Mouse (Mus musculus) thymus, adult 2 months (tissue): Measurements from ENCODE around the gene Sltm.

Experiments used
- CTCF ChIP-seq: fragments of 200-500 bp; IDR thresholded peaks from 2 replicates; pipeline ENCODE4 v1.5.1; 2012; ENCODE audit warnings: mild to moderate bottlenecking, control low read depth, low read length, moderate library complexity, borderline replicate concordance; ENCODE audit not compliant: control insufficient read depth, poor library complexity, insufficient read depth; ENCODE audit errors: extremely low read depth
- POLR2A ChIP-seq: fragments of 200-500 bp; IDR thresholded peaks from 2 replicates; pipeline ENCODE4 v1.6.1; 2012; ENCODE audit warnings: mild to moderate bottlenecking, low read length, control low read depth, moderate library complexity; ENCODE audit not compliant: control insufficient read depth, poor library complexity, insufficient read depth; ENCODE audit errors: extremely low read depth

DNA sequence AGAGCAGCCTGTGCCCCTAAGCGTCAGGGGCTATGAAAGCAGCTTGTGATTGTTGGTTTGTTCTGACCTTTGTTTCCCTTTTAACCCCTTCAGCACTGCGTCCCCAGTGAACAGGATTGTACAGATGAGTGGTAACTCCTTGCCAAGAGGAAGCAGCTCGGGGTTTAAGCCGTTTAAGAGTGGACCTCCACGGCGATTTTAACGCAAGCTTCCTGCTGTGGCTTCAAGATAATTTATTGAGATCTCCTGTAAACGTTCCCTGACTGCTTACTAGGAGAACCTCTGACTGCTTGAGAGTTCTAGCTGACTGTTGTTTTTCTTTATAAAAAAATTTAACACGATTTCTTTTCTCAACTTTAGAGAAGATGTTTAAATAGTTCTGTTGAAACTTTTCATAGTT, 48.9 kb downstream of the Sltm start:
- TF ChIP-seq CTCF: no peak
- no peak for TF ChIP-seq POLR2A
